Mouse (Mus musculus): Measurements from ENCODE around the gene Gm21976. TPM values are rescaled to one million over a fixed set of nuclear protein-coding genes. Genes with fewer than 3 reads are reported as not detected.

Gm21976 gene
- total RNA-seq (2021), result not detected
- long read RNA-seq, experiment 1, result 0 reads
- long read RNA-seq, experiment 2, result 0 reads

- DNase-seq (ENCODE audit: low spot score in 2 of 2), result no peak
Observed at GRCm38 (mm10) chr13:98279686-98280085, at the start of gene Gm21976. Gm21976 (plus strand) TSS chr13:98279887.

GRCm38 (mm10) chr13:98230511-98230910 is 49.2 kb upstream of the Gm21976 start:
- DNase-seq (ENCODE audit: low spot score in 2 of 2), result no peak

GRCm38 (mm10) chr13:98235451-98235850 is 44.2 kb upstream of the Gm21976 start:
- DNase-seq (ENCODE audit: low spot score in 2 of 2), result no peak

GRCm38 (mm10) chr13:98239978-98240641 is 39.6 kb upstream of the Gm21976 start:
- DNase-seq (ENCODE audit: low spot score in 2 of 2), result peak in 1 of 2 experiments; percentile 39

- DNase-seq (ENCODE audit: low spot score in 2 of 2), result no peak
Observed at GRCm38 (mm10) chr13:98241531-98242282, 38.0 kb upstream of the Gm21976 start.

GRCm38 (mm10) chr13:98244571-98245350 is 34.9 kb upstream of the Gm21976 start:
- no peak for DNase-seq (ENCODE audit: low spot score in 2 of 2)

GRCm38 (mm10) chr13:98245386-98245785 is 34.3 kb upstream of the Gm21976 start:
- DNase-seq (ENCODE audit: low spot score in 2 of 2), result no peak

GRCm38 (mm10) chr13:98249594-98249993 is 30.1 kb upstream of the Gm21976 start:
- DNase-seq (ENCODE audit: low spot score in 2 of 2), result no peak

- DNase-seq (ENCODE audit: low spot score in 2 of 2), result no peak
Observed at GRCm38 (mm10) chr13:98254921-98255320, 24.8 kb upstream of the Gm21976 start.

- peak; percentile 96 to 99 for DNase-seq (ENCODE audit: low spot score in 2 of 2)
Observed at GRCm38 (mm10) chr13:98262636-98263457, 16.8 kb upstream of the Gm21976 start, which contains the start of the genes Utp15 and Ankra2. Utp15 (minus strand) TSS chr13:98263041. Ankra2 (plus strand) TSS chr13:98263074.

- no peak for DNase-seq (ENCODE audit: low spot score in 2 of 2)
Observed at GRCm38 (mm10) chr13:98263458-98263987, 16.2 kb upstream of the Gm21976 start.

- no peak for DNase-seq (ENCODE audit: low spot score in 2 of 2)
Observed at GRCm38 (mm10) chr13:98264111-98264510, 15.6 kb upstream of the Gm21976 start.

- no peak for DNase-seq (ENCODE audit: low spot score in 2 of 2)
Observed at GRCm38 (mm10) chr13:98274023-98274422, 5.7 kb upstream of the Gm21976 start.

- peak in 1 of 2 experiments; percentile 6 for DNase-seq (ENCODE audit: low spot score in 2 of 2)
Observed at GRCm38 (mm10) chr13:98275646-98276045, 4.0 kb upstream of the Gm21976 start.

GRCm38 (mm10) chr13:98276253-98276652 is 3.4 kb upstream of the Gm21976 start:
- no peak for DNase-seq (ENCODE audit: low spot score in 2 of 2)

- no peak for DNase-seq (ENCODE audit: low spot score in 2 of 2)
Observed at GRCm38 (mm10) chr13:98277501-98277900, 2.2 kb upstream of the Gm21976 start.

- no peak for DNase-seq (ENCODE audit: low spot score in 2 of 2)
Observed at GRCm38 (mm10) chr13:98280990-98281650, 1.4 kb downstream of the Gm21976 start.

GRCm38 (mm10) chr13:98290719-98291118 is 11.0 kb downstream of the Gm21976 start:
- no peak for DNase-seq (ENCODE audit: low spot score in 2 of 2)

GRCm38 (mm10) chr13:98291712-98292111 is 12.0 kb downstream of the Gm21976 start:
- no peak for DNase-seq (ENCODE audit: low spot score in 2 of 2)

GRCm38 (mm10) chr13:98296072-98296471 is 16.4 kb downstream of the Gm21976 start:
- no peak for DNase-seq (ENCODE audit: low spot score in 2 of 2)

All from adrenal gland, postnatal 4 days (tissue).